In genomic region chr4:76409159-76409558, GRCm38 (mm10) we compare ENCODE assay signal across 20 mouse cellular contexts.
"Had no signal": no experiment of that assay in that cellular context is flagged by ENCODE, and none has a peak within 500 bp of the region (broad histone marks: within the 10 kb centered on the region; RNA-seq: fewer than 3 reads in every experiment).

No protein-coding gene starts in this region.

- H3K27ac ChIP-seq: liver, embryonic 13.5 days; liver, embryonic 15.5 days; lung, embryonic 15.5 days; midbrain, embryonic 10.5 days; midbrain, embryonic 12.5 days; neural tube, embryonic 13.5 days; neural tube, embryonic 15.5 days had no signal

- H3K4me3 ChIP-seq: liver, embryonic 13.5 days; liver, embryonic 15.5 days; lung, embryonic 15.5 days; midbrain, embryonic 10.5 days; midbrain, embryonic 12.5 days; myocyte; neural tube, embryonic 13.5 days; neural tube, embryonic 15.5 days had no signal

- DNase-seq: liver, embryonic 13.5 days; liver, postnatal 0 days; midbrain, embryonic 14.5 days; retina, postnatal 1 day; right cerebral cortex, adult 18-20 months; right cerebral cortex, postnatal 25 days; right cerebral cortex, postnatal 4 days; spleen, adult 18-20 months; thymus, adult 18-20 months; thymus, postnatal 14 days; thymus, postnatal 36 days had no signal

- H3K4me2 ChIP-seq: liver, embryonic 11.5 days; liver, embryonic 13.5 days; liver, embryonic 15.5 days; lung, embryonic 15.5 days; midbrain, embryonic 12.5 days; neural tube, embryonic 13.5 days; neural tube, embryonic 15.5 days had no signal

- H3K36me3 ChIP-seq: liver, embryonic 13.5 days; liver, embryonic 15.5 days; lung, embryonic 15.5 days; midbrain, embryonic 10.5 days; midbrain, embryonic 12.5 days; neural tube, embryonic 13.5 days; neural tube, embryonic 15.5 days had no signal

- H3K4me1 ChIP-seq: liver, embryonic 13.5 days; liver, embryonic 15.5 days had no signal

- H3K9me3 ChIP-seq: liver, embryonic 13.5 days; liver, embryonic 15.5 days; lung, embryonic 15.5 days; midbrain, embryonic 10.5 days; midbrain, embryonic 12.5 days; neural tube, embryonic 13.5 days; neural tube, embryonic 15.5 days had no signal

- H3K27me3 ChIP-seq: liver, embryonic 13.5 days; liver, embryonic 15.5 days; lung, embryonic 15.5 days; neural tube, embryonic 13.5 days; neural tube, embryonic 15.5 days had no signal

- H3K9ac ChIP-seq: liver, embryonic 13.5 days; liver, embryonic 15.5 days; liver, postnatal 0 days; lung, embryonic 15.5 days; midbrain, embryonic 12.5 days; neural tube, embryonic 13.5 days; neural tube, embryonic 15.5 days had no signal

- ATAC-seq: liver, postnatal 0 days; midbrain, embryonic 16.5 days had no signal
